Mouse (Mus musculus): Measurements from ENCODE around the gene Rars2. TPM values are rescaled to one million over a fixed set of nuclear protein-coding genes. Genes with fewer than 3 reads are reported as not detected.
"Not testable (repeated sequence)": the region's sequence is repeated elsewhere in the genome, so short reads cannot be mapped to it uniquely, and the experiment has no call there.

Rars2 gene
- polyA plus RNA-seq (2012; rRNA removed): 14.7 and 14.8 TPM in 2 replicates

DNA sequence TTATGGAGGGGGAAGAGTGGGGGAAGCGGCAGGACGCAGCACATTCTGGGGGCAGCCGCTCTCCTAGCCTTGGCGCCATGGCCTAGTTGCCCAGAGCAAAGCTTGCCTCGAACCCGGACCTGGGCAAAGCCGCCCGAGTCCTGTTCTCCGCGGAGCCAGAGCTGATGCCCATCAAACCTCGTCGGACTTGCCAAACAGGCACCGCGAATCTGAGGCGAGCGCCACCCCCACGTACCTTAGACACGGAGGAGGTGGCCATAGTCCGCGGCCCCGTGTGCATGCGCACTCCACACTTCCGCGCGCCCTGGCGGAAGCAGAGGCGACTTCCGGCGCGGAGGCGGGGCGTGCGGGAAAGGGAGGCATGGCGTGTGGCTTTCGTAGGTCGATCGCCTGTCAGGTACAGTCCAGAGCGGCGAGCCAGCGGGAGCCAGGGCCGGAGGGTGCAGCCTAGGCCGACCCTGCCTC is at the start of gene Rars2, which contains the start of gene Orc3:
Rars2 (plus strand) TSS at position 328 of the 465 bp plus-strand sequence.
Orc3 (minus strand) TSS at position 315 of the 465 bp plus-strand sequence.
- DNase-seq (ENCODE audit: low read depth, low spot score): peak; percentile 74
- WGBS: under 1% methylated on average over 42 of the region's 42 CpGs

DNA sequence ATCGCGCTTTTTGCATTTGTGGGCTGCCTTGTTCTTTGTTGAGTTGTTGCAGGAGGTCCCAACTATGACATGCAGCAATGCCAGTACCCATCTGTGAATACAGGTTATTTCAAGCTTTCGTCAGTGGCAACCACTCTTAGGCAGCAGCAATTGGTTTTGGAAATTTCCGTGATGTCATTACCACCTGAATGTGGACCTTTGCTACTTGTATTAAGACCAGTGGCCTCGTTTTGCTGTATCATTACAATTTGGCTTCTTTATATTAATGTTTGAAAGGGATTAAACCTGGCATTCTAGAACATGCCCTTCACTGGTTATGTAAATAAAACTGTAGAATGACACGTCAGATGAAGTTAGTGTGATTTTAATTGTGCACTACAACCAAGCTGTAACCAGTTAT is 48.5 kb upstream of the Rars2 start:
- WGBS: 82% methylated on average over 6 of the region's 6 CpGs
- no peak for DNase-seq (ENCODE audit: low read depth, low spot score)

GRCm38 (mm10) chr4:34572876-34573275 is 41.9 kb upstream of the Rars2 start:
- 71% methylated on average over 2 of the region's 2 CpGs for WGBS
- DNase-seq (ENCODE audit: low read depth, low spot score): no peak

GRCm38 (mm10) chr4:34577028-34577427 is 37.7 kb upstream of the Rars2 start:
- 95% methylated on average over 2 of the region's 2 CpGs for WGBS
- no peak for DNase-seq (ENCODE audit: low read depth, low spot score)

DNA sequence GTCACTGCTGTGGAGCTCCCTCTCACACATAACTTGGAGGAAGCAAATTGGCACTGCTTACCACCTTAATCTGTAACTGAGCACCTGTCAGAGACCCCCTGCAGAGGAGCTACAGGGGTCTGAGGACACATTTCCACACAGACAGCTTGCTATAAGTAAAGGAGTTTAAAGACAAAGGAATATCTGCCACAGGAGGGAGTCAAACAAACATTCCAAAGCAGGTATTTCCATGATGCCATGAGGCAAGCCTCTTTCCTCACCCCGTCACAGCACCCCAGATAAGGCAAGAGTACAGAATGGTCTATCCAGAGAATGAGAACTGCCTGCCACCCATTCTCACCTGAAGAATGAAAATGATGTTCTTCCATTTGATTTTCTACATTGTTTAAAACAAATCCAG is 35.5 kb upstream of the Rars2 start:
- DNase-seq (ENCODE audit: low read depth, low spot score): no peak
- 87% methylated on average over 1 of the region's 1 CpGs for WGBS

DNA sequence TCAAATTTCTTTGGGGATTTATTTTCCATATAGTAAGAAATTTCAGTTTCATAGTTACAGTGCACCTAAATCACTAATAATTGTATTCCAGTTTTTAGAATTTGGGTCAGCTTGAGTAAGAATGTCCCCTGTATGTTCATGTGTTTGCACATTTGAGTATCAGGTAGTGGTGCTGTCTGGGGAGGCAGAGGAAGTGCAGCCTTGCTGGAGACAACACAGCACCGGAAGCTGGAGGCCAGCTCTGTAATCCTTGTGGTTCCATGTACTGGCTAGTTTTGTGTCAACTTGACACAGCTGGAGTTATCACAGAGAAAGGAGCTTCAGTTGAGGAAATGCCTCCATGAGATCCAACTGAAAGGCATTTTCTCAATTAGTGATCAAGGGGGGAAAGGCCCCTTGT is 33.3 kb upstream of the Rars2 start:
- DNase-seq (ENCODE audit: low read depth, low spot score): not testable (repeated sequence)
- 63% methylated on average over 1 of the region's 1 CpGs for WGBS

- DNase-seq (ENCODE audit: low read depth, low spot score): no peak
- 77% methylated on average over 7 of the region's 7 CpGs for WGBS
Observed at GRCm38 (mm10) chr4:34581990-34582389, 32.8 kb upstream of the Rars2 start.

DNA sequence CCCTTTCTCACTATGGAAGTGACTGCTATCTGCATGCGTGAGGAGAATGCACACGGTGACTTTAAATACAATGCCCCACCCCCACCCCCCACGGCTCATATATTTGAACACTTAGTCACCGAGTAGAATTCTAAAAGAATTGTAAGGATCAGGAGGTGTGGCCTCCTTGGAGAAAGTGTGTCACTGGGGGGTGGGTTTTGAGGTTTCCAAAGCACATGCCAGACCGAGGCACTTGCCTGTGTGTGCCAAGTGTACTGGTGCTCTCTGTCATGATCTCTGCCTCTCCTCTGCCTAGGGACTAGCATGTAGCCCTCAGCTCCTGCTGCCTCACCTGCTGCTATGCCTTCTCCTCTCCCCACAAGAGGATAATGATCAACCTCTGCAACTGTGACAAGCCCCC is 32.3 kb upstream of the Rars2 start:
- WGBS: 65% methylated on average over 5 of the region's 5 CpGs
- no peak for DNase-seq (ENCODE audit: low read depth, low spot score)

- 91% methylated on average over 3 of the region's 3 CpGs for WGBS
- no peak for DNase-seq (ENCODE audit: low read depth, low spot score)
Observed at GRCm38 (mm10) chr4:34583427-34583826, 31.3 kb upstream of the Rars2 start.

GRCm38 (mm10) chr4:34584871-34585607 is 29.7 kb upstream of the Rars2 start:
- WGBS: 71% methylated on average over 7 of the region's 7 CpGs
- DNase-seq (ENCODE audit: low read depth, low spot score): no peak

GRCm38 (mm10) chr4:34603123-34603522 is 11.6 kb upstream of the Rars2 start:
- DNase-seq (ENCODE audit: low read depth, low spot score): no peak
- 98% methylated on average over 6 of the region's 6 CpGs for WGBS

GRCm38 (mm10) chr4:34606658-34607057 is 8.1 kb upstream of the Rars2 start:
- DNase-seq (ENCODE audit: low read depth, low spot score): no peak
- 96% methylated on average over 10 of the region's 10 CpGs for WGBS

GRCm38 (mm10) chr4:34613571-34614145 is 1.1 kb upstream of the Rars2 start:
- no peak for DNase-seq (ENCODE audit: low read depth, low spot score)
- 28% methylated on average over 6 of the region's 6 CpGs for WGBS

DNA sequence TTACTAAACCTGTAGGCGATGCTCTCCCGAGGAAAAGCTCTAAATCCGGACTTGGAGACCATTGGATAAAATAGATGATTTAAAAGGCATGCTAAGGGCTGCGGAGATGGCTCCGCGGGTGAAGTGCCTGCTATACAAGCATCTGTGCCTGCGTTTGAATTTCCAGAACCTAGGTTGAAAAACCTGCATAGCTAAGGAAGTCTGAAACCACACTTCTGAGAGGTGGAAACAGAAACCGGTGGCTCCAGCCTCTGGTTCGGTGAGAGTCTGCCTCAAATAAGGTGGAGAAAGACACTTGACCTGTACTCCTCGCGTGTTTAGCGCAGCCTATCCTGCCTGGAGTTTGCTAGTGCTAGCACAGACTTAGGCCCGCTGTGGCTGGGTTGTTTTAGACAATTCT is 546 bp downstream of the Rars2 start:
- under 1% methylated on average over 13 of the region's 13 CpGs for WGBS

GRCm38 (mm10) chr4:34616146-34616545 is 1.4 kb downstream of the Rars2 start:
- DNase-seq (ENCODE audit: low read depth, low spot score): no peak
- 27% methylated on average over 8 of the region's 8 CpGs for WGBS

More for the DNA sequence above, 546 bp downstream of the Rars2 start:
- DNase-seq (ENCODE audit: low read depth, low spot score): no peak

GRCm38 (mm10) chr4:34625556-34625955 is 10.8 kb downstream of the Rars2 start:
- DNase-seq (ENCODE audit: low read depth, low spot score): no peak
- 87% methylated on average over 4 of the region's 4 CpGs for WGBS

- WGBS: 81% methylated on average over 6 of the region's 6 CpGs
- no peak for DNase-seq (ENCODE audit: low read depth, low spot score)
Observed at GRCm38 (mm10) chr4:34626401-34626800, 11.6 kb downstream of the Rars2 start.

DNA sequence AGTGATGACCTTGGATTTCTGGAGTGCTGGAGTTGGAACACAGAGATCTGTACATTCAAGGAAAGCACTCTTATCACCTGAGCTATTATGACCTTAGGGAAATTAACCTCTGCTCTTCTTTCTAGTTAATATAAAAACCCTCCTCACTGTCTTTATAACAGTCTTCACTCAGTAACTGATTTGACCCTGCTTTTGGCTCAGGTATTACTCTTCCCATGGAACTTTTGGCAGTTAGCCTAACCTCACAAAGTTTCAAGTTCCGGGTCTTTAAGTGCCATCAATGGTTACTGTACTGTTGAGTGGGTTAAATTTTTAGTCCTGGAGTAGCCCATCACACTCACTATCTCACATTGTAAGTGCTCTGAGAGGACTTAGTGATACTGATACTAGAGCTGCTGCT is 15.2 kb downstream of the Rars2 start:
- 41% methylated on average over 1 of the region's 1 CpGs for WGBS
- no peak for DNase-seq (ENCODE audit: low read depth, low spot score)

GRCm38 (mm10) chr4:34634129-34634528 is 19.4 kb downstream of the Rars2 start:
- DNase-seq (ENCODE audit: low read depth, low spot score): no peak
- WGBS: 96% methylated on average over 7 of the region's 7 CpGs

GRCm38 (mm10) chr4:34636036-34636435 is 21.3 kb downstream of the Rars2 start:
- 89% methylated on average over 5 of the region's 5 CpGs for WGBS

GRCm38 (mm10) chr4:34637386-34637785 is 22.6 kb downstream of the Rars2 start:
- 88% methylated on average over 7 of the region's 7 CpGs for WGBS

More at GRCm38 (mm10) chr4:34636036-34636435, 21.3 kb downstream of the Rars2 start:
- DNase-seq (ENCODE audit: low read depth, low spot score): no peak

More at GRCm38 (mm10) chr4:34637386-34637785, 22.6 kb downstream of the Rars2 start:
- DNase-seq (ENCODE audit: low read depth, low spot score): no peak

Measured in large intestine, adult 2 months (tissue).